Comparison of ENCODE assay signal across 7 mouse cellular contexts in genomic region chr5:90903339-90904020, GRCm38 (mm10). TPM values are rescaled to one million over a fixed set of nuclear protein-coding genes. Genes with fewer than 3 reads are reported as not detected.
DNase-seq lines count a peak whose midpoint lies in the region; ATAC-seq and TF ChIP-seq lines count a peak whose summit lies in the region.

Gene Cxcl2, plus strand, starts transcription at chr5:90903871.

- peak within 1 kb of the TSS; percentile 65 for H3K4me3 ChIP-seq in E14TG2a.4 (replicated peaks; ENCODE audit: low read length)
- H3K4me3 ChIP-seq in brown adipose tissue, adult 24 weeks (ENCODE audit: insufficient read depth, low read depth, low read length), result peak within 1 kb of the TSS; percentile 19; the same call in 1 of the 2 replicates
- peak within 1 kb of the TSS; percentile 37 for H3K4me3 ChIP-seq in hindbrain, embryonic 15.5 days
- peak within 1 kb of the TSS; percentile 30 for H3K4me3 ChIP-seq in stomach, embryonic 15.5 days (replicated peaks)

- H3K9ac ChIP-seq in hindbrain, embryonic 15.5 days, result peak within 1 kb of the TSS; percentile 27; the same call in 1 of the 2 replicates
- H3K9ac ChIP-seq in stomach, embryonic 15.5 days, result no peak within 1 kb of the TSS

- TF ChIP-seq CTCF in E14TG2a.4 (conservative IDR thresholded peaks at IDR 0.05; ENCODE audit: low read length), result no peak

- WGBS in hindbrain, embryonic 15.5 days, result 6% methylated on average over 22 of the region's 22 CpGs
- WGBS in stomach, embryonic 15.5 days, result 9% methylated on average over 22 of the region's 22 CpGs

- H3K27ac ChIP-seq in brown adipose tissue, adult 24 weeks (replicated peaks; ENCODE audit: low read depth, low read length), result no peak within 1 kb of the TSS
- no peak within 1 kb of the TSS for H3K27ac ChIP-seq in hindbrain, embryonic 15.5 days (replicated peaks)
- H3K27ac ChIP-seq in stomach, embryonic 15.5 days, result no peak within 1 kb of the TSS

- no peaks in the 10 kb centered on the region for H3K9me3 ChIP-seq in E14TG2a.4 (ENCODE audit: low read length)
- H3K9me3 ChIP-seq in hindbrain, embryonic 15.5 days, result no peaks in the 10 kb centered on the region
- H3K9me3 ChIP-seq in stomach, embryonic 15.5 days, result no peaks in the 10 kb centered on the region

- H3K36me3 ChIP-seq in E14TG2a.4 (ENCODE audit: insufficient read depth, low read length), result no peaks in the 10 kb centered on the region
- no peaks in the 10 kb centered on the region for H3K36me3 ChIP-seq in hindbrain, embryonic 15.5 days
- no peaks in the 10 kb centered on the region for H3K36me3 ChIP-seq in stomach, embryonic 15.5 days

- H3K4me2 ChIP-seq in hindbrain, embryonic 15.5 days, result peak within 1 kb of the TSS; percentile 86
- peak within 1 kb of the TSS; percentile 71 for H3K4me2 ChIP-seq in stomach, embryonic 15.5 days

- peaks cover 11% of the 10 kb centered on the region; the same call in 1 of the 2 replicates for H3K27me3 ChIP-seq in E14TG2a.4 (ENCODE audit: insufficient read depth, low read length)
- H3K27me3 ChIP-seq in hindbrain, embryonic 15.5 days, result 0 out of 2 replicates have a peak, but pooled peaks cover 3% of the 10 kb centered on the region
- peaks cover 21% of the 10 kb centered on the region for H3K27me3 ChIP-seq in stomach, embryonic 15.5 days (replicated peaks)

- ATAC-seq in hindbrain, embryonic 15.5 days (ENCODE audit: low FRiP score, low read depth), result peak; percentile 68; the same call in 1 of the 2 replicates
- ATAC-seq in stomach, embryonic 15.5 days (ENCODE audit: insufficient read depth, low FRiP score, low read depth), result peak; percentile 56; the same call in 1 of the 2 replicates

- DNase-seq in lung, postnatal 4 days, result peak; percentile 21 to 25
- DNase-seq in thymus, postnatal 25 days, result no peak
- DNase-seq in spleen, adult 18-20 months, result no peak

- H3K4me1 ChIP-seq in E14TG2a.4 (replicated peaks; ENCODE audit: low read depth, low read length), result peaks cover 3% of the 10 kb centered on the region; the same call in 1 of the 2 replicates
- peaks cover 9% of the 10 kb centered on the region for H3K4me1 ChIP-seq in brown adipose tissue, adult 24 weeks (ENCODE audit: control insufficient read depth, insufficient read depth, insufficient read length, low read length)
- peaks cover 14% of the 10 kb centered on the region for H3K4me1 ChIP-seq in hindbrain, embryonic 15.5 days (replicated peaks)
- H3K4me1 ChIP-seq in stomach, embryonic 15.5 days, result peaks cover 9% of the 10 kb centered on the region; the same call in 1 of the 2 replicates

RNA-seq across cellular contexts. Expression of gene Cxcl2, which starts in this region (rescaled TPM):
- 6.6 TPM in 1 of 2 replicates, not detected in the other for polyA plus RNA-seq in brown adipose tissue, adult 24 weeks (2012; ENCODE audit: insufficient read depth, insufficient read length, missing spikeins)
- not detected in 2 replicates for polyA plus RNA-seq in hindbrain, embryonic 15.5 days (2015; fragmentation: Nextera tagmentation; extraction: Ambion mirVana)
- not detected in 2 replicates for polyA plus RNA-seq in stomach, embryonic 15.5 days (2015; fragmentation: Nextera tagmentation; extraction: Ambion mirVana)

Comparison
In these comparisons a context has a peak if more than half of its experiments do, and no peak if none do; other contexts are left out.
1. Peak in ATAC-seq, H3K4me3 ChIP-seq, H3K9ac ChIP-seq and H3K4me2 ChIP-seq in hindbrain, embryonic 15.5 days; RNA of the gene not detected or under 1 TPM.
2. Peak in ATAC-seq, H3K4me3 ChIP-seq and H3K4me2 ChIP-seq in stomach, embryonic 15.5 days; RNA of the gene not detected or under 1 TPM.
3. DNase-seq: peak in lung, postnatal 4 days (2 of 2); none in thymus, postnatal 25 days (single experiment) and spleen, adult 18-20 months (0 of 2).
4. Peak in every context shown above with its lines, with median percentiles within 50 percentile points of each other: H3K4me3 ChIP-seq.